Mouse (Mus musculus): ENCODE data around the gene Pilrb1. TPM values are rescaled to one million over a fixed set of nuclear protein-coding genes. Genes with fewer than 3 reads are reported as not detected.
A peak's percentile ranks its signal among the peaks of the same experiment; 100 is the strongest.
"Not testable (repeated sequence)": the region's sequence is repeated elsewhere in the genome, so short reads cannot be mapped to it uniquely, and the experiment has no call there.

Pilrb1 gene
- polyA plus RNA-seq, 1 experiment, result 32.6 TPM

DNA sequence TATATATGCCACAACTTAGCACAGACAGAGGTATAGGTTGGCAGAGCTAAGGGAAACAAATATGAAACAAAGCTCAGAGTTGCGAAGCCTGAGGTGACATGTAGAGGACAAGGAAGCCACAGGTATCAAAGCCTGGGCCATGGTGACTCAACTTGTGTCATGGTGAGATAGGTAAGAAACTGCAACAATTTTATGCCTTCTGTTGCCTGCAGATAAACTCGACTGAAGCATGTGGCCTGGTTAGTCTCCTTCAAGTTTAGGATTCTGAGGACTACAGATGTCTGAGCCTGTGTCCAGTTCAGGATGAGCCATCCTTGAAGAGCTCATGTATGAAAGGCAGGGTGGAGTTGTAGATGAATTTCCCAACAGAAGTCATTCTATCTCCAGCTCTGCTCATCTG is 17.1 kb upstream of the Pilrb1 start:
- H3K4me1 ChIP-seq (ENCODE audit: control insufficient read depth, insufficient read depth, low read length), result peaks cover 7% of the 10 kb centered on the region
- H3K27ac ChIP-seq (ENCODE audit: control insufficient read depth, insufficient read depth, low read depth, low read length, poor library complexity), result no peak overlapping the region
- H3K4me3 ChIP-seq (replicated peaks; ENCODE audit: control insufficient read depth, low read depth, low read length), result no peak overlapping the region
- TF ChIP-seq CTCF (IDR thresholded peaks at IDR 0.05; ENCODE audit: control insufficient read depth, insufficient read depth, low read length) (no peak), POLR2A (IDR thresholded peaks at IDR 0.05; ENCODE audit: borderline replicate concordance, control insufficient read depth, low read depth, low read length) (no peak)
- 63% methylated on average over 2 of the region's 2 CpGs for WGBS

DNA sequence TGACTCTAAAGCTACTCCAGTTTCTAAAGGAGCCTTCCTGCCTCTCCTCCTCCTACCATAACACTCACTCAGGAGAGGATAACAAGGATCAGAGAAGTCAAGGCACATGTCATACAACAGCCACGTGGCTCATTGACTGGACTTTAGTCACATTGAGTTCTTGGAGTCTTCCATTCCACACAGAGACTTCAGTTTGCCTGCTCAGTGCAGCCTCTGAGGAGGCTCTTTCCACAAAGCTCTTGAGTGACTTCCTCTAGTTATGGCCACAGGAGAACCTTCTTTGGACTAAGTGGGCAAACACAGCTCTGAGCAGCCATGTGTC is 14.4 kb upstream of the Pilrb1 start:
- not testable (repeated sequence) for H3K4me3 ChIP-seq (replicated peaks; ENCODE audit: control insufficient read depth, low read depth, low read length); H3K4me1 ChIP-seq (ENCODE audit: control insufficient read depth, insufficient read depth, low read length)
- H3K27ac ChIP-seq (ENCODE audit: control insufficient read depth, insufficient read depth, low read depth, low read length, poor library complexity), result peak overlapping the region; percentile 72
- WGBS, result 29% methylated on average over 1 of the region's 1 CpGs

DNA sequence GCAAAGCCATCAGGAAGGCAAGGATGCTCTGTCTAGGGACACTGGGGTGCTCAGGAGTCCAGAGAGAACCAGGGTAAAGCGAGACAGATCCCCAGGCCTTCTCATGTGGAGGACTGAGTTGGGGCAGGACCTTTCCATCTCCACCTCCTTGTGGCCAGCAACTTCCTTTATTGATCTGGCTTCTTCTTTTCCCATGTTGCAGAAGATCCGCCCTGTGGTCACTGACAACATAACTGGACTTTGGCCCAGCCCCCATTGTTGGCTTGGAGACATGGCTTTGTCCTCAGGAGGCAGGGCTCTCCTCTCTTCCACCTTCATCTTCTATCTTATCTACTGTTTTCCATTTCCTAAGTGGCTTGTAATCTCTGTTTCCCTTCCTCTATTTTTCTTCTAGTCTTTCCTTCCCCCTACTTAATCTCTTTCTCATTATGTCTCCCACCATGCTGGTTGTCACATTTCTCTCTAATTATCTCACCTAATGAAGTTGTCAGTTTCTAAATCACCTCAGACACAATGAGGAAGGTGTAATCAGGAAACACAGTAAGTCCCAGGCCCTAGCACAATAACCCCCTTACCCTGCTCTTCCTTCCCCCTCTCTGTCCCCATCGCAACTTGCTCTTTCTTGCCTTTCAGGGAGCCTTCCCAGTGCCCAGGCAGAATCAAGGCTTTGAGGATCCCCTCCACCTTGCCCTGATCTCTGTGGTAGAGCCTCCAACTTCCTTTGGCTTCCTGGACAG is 13.9 kb upstream of the Pilrb1 start, which contains the start of gene Pilrb2:
Gene Pilrb2 (minus strand): TSS at position 172 of the 737 bp plus-strand sequence.
- WGBS, result 24% methylated on average over 3 of the region's 3 CpGs
- peak within 1 kb of the TSS; percentile 59 for H3K4me3 ChIP-seq (replicated peaks; ENCODE audit: control insufficient read depth, low read depth, low read length)
- H3K27ac ChIP-seq (ENCODE audit: control insufficient read depth, insufficient read depth, low read depth, low read length, poor library complexity), result peak within 1 kb of the TSS; percentile 72
- not testable (repeated sequence) for H3K4me1 ChIP-seq (ENCODE audit: control insufficient read depth, insufficient read depth, low read length)

DNA sequence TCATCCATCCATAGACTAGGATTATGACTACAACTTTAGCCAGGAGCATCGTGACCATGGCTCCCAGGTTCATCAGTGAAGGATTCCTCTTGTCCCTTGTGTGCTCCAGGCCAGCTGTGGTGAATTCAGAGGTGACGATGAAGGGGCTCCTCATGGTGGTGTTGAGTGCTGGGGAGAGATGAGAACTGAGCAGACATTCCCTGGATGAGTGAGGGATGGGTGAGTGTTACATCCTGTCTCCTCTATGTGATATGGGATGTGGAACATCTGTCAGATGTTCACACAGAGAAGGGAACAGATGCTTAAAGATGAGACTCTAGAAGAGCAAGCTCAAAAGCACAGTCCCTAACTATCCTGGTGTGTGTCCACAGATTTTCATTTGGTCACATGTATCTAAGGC is 10.7 kb upstream of the Pilrb1 start:
- WGBS, result 74% methylated on average over 2 of the region's 2 CpGs
- not testable (repeated sequence) for H3K4me3 ChIP-seq (replicated peaks; ENCODE audit: control insufficient read depth, low read depth, low read length); H3K27ac ChIP-seq (ENCODE audit: control insufficient read depth, insufficient read depth, low read depth, low read length, poor library complexity); H3K4me1 ChIP-seq (ENCODE audit: control insufficient read depth, insufficient read depth, low read length)

DNA sequence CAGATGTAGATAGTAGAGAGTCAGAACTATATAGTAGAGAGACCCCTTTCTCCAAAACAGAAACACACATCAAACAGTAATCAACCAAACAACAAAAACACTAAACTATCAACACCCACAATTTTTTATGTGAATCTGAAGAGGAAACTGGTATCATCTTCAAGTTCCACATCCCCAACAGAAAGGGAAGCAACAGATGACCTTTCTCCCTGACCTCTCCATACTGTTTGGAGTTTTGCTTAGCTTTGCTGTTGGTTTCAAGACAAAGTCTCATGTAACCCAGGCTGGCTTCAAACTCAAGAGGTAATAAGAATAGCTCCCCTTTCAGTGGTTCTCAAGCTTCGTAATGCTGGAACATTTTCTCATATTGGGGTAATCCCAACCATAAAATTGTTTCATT is 6.1 kb upstream of the Pilrb1 start:
- not testable (repeated sequence) for H3K27ac ChIP-seq (ENCODE audit: control insufficient read depth, insufficient read depth, low read depth, low read length, poor library complexity); H3K4me1 ChIP-seq (ENCODE audit: control insufficient read depth, insufficient read depth, low read length); H3K4me3 ChIP-seq (replicated peaks; ENCODE audit: control insufficient read depth, low read depth, low read length)
- 79% methylated on average over 1 of the region's 1 CpGs for WGBS

DNA sequence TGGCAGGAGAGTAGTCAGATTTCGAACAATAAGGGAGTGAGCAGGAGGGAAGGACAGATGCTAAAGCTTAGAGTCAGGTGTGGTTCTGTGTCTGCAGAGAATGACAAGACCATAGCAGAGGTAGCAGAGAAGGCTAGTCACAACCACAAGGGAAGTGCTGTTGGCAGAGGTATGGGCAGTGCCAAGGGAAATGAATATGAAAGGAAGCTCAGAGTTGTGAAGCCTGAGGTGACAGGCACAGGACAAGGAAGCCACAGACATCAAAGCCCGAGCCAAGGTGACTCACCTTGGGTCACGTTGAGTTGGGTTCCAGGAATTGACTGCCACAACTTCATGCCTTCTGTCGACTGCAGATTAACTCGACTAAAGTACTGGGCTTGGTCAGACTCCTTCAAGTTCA is 1.0 kb downstream of the Pilrb1 start:
- not testable (repeated sequence) for H3K4me1 ChIP-seq (ENCODE audit: control insufficient read depth, insufficient read depth, low read length)
- 7% methylated on average over 5 of the region's 5 CpGs for WGBS
- Histone ChIP-seq H3K27ac (ENCODE audit: control insufficient read depth, insufficient read depth, low read depth, low read length, poor library complexity) (peak overlapping the region; percentile 64), H3K4me3 (replicated peaks; ENCODE audit: control insufficient read depth, low read depth, low read length) (peak overlapping the region; percentile 77)

DNA sequence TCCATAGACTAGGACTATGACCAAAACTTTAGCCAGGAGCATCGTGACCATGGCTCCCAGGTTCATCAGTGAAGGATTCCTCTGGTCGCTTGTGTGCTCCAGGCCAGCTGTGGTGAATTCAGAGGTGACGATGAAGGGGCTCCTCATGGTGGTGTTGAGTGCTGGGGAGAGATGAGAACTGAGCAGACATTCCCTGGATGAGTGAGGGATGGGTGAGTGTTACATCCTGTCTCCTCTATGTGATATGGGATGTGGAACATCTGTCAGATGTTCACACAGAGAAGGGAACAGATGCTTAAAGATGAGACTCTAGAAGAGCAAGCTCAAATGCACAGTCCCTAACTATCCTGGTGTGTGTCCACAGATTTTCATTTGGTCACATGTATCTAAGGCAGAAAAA is 3.0 kb downstream of the Pilrb1 start:
- not testable (repeated sequence) for H3K4me1 ChIP-seq (ENCODE audit: control insufficient read depth, insufficient read depth, low read length); H3K27ac ChIP-seq (ENCODE audit: control insufficient read depth, insufficient read depth, low read depth, low read length, poor library complexity); H3K4me3 ChIP-seq (replicated peaks; ENCODE audit: control insufficient read depth, low read depth, low read length)
- 81% methylated on average over 3 of the region's 3 CpGs for WGBS

DNA sequence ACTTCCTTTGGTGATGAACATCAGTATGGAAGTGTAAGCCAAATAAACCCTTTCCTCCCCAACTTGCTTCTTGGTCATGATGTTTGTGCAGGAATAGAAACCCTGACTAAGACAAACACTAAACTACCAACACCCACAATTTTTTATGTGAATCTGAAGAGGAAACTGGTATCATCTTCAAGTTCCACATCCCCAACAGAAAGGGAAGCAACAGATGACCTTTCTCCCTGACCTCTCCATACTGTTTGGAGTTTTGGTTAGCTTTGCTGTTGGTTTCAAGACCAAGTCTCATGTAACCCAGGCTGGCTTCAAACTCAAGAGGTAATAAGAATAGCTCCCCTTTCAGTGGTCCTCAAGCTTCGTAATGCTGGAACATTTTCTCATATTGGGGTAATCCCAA is 7.6 kb downstream of the Pilrb1 start:
- not testable (repeated sequence) for H3K4me1 ChIP-seq (ENCODE audit: control insufficient read depth, insufficient read depth, low read length); H3K27ac ChIP-seq (ENCODE audit: control insufficient read depth, insufficient read depth, low read depth, low read length, poor library complexity); H3K4me3 ChIP-seq (replicated peaks; ENCODE audit: control insufficient read depth, low read depth, low read length)
- WGBS, result 69% methylated on average over 1 of the region's 1 CpGs

DNA sequence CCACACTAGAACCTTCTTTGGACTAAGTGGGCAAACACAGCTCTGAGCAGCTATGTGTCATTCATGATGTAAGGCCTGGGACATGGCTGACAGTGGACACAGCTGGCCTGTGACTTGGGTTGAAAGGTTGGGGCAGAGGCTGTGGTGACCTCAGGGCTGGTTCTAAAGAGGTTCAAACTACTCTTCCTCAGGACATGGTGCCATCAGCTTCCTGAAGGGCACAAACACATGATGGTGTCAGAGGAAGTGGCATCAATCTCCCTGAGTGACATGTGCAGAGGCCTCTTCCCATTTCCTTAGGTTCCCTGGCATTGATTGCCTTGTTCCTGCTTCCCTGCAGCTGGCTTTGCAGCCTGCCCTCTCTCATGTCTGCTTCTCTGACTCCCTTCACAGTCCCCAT is 20.8 kb downstream of the Pilrb1 start:
- H3K4me3 ChIP-seq (replicated peaks; ENCODE audit: control insufficient read depth, low read depth, low read length); H3K4me1 ChIP-seq (ENCODE audit: control insufficient read depth, insufficient read depth, low read length): not testable (repeated sequence)
- peak overlapping the region; percentile 88; the same call in 1 of the 2 replicates for H3K27ac ChIP-seq (ENCODE audit: control insufficient read depth, insufficient read depth, low read depth, low read length, poor library complexity)

DNA sequence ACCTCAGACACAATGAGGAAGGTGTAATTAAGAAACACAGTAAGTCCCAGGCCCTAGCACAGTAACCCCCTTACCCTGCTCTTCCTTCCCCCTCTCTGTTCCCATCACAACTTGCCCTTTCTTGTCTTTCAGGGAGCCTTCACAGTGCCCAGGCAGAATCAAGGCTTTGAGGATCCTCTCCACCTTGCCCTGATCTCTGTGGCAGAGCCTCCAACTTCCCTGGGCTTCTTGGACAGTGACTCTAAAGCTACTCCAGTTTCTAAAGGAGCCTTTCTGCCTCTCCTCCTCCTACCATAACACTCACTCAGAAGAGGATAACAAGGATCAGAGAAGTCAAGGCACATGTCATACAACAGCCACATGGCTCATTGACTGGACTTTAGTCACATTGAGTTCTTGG is 21.3 kb downstream of the Pilrb1 start:
- TF ChIP-seq POLR2A (IDR thresholded peaks at IDR 0.05; ENCODE audit: borderline replicate concordance, control insufficient read depth, low read depth, low read length) (no peak), CTCF (IDR thresholded peaks at IDR 0.05; ENCODE audit: control insufficient read depth, insufficient read depth, low read length) (no peak)
- peak overlapping the region; percentile 88 for H3K27ac ChIP-seq (ENCODE audit: control insufficient read depth, insufficient read depth, low read depth, low read length, poor library complexity)
- peaks cover 3% of the 10 kb centered on the region; the same call in 1 of the 2 replicates for H3K4me1 ChIP-seq (ENCODE audit: control insufficient read depth, insufficient read depth, low read length)
- no peak overlapping the region for H3K4me3 ChIP-seq (replicated peaks; ENCODE audit: control insufficient read depth, low read depth, low read length)

DNA sequence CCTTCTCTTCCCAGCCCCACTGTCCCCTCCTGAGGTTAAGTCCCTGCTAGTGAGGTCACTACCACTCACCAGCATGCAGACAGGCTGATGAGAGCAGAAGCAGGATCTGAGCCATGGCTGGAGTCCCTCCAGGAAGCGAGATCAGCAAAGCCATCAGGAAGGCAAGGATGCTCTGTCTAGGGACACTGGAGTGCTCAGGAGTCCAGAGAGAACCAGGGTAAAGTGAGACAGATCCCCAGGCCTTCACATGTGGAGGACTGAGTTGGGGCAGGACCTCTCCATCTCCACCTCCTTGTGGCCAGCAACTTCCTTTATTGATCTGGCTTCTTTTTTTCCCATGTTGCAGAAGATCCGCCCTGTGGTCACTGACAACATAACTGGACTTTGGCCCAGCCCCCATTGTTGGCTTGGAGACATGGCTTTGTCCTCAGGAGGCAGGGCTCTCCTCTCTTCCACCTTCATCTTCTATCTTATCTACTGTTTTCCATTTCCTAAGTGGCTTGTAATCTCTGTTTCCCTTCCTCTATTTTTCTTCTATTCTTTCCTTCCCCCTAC is 21.9 kb downstream of the Pilrb1 start, which contains the start of gene Pilra:
Gene Pilra (minus strand): TSS at position 316 of the 555 bp plus-strand sequence.
- H3K27ac ChIP-seq (ENCODE audit: control insufficient read depth, insufficient read depth, low read depth, low read length, poor library complexity), result peak within 1 kb of the TSS; percentile 88
- peak within 1 kb of the TSS; percentile 61 for H3K4me3 ChIP-seq (replicated peaks; ENCODE audit: control insufficient read depth, low read depth, low read length)
- 30% methylated on average over 2 of the region's 2 CpGs for WGBS
- not testable (repeated sequence) for H3K4me1 ChIP-seq (ENCODE audit: control insufficient read depth, insufficient read depth, low read length)
